Comparison of ENCODE assay signal across 8 mouse cellular contexts in genomic region chr13:40917161-40918091, GRCm38 (mm10). TPM values are rescaled to one million over a fixed set of nuclear protein-coding genes. Genes with fewer than 3 reads are reported as not detected.
DNase-seq lines count a peak whose midpoint lies in the region; ATAC-seq and TF ChIP-seq lines count a peak whose summit lies in the region.

No protein-coding gene starts in this region.

- peak overlapping the region; percentile 57 for H3K4me3 ChIP-seq in intestine, embryonic 16.5 days (ENCODE audit: low read length)
- H3K4me3 ChIP-seq in limb, embryonic 14.5 days (replicated peaks; ENCODE audit: low read length), result peak overlapping the region; percentile 39
- peak overlapping the region; percentile 47 for H3K4me3 ChIP-seq in midbrain, embryonic 14.5 days (replicated peaks; ENCODE audit: low read depth, low read length)
- peak overlapping the region; percentile 42 for H3K4me3 ChIP-seq in stomach, embryonic 14.5 days (ENCODE audit: low read depth, low read length)

- H3K27me3 ChIP-seq in intestine, embryonic 16.5 days (replicated peaks; ENCODE audit: control insufficient read depth, insufficient read depth, low read length), result no peaks in the 10 kb centered on the region
- 0 out of 2 replicates have a peak, but pooled peaks cover 10% of the 10 kb centered on the region for H3K27me3 ChIP-seq in limb, embryonic 14.5 days (ENCODE audit: control insufficient read depth, insufficient read depth, low read length)
- H3K27me3 ChIP-seq in midbrain, embryonic 14.5 days (ENCODE audit: control insufficient read depth, insufficient read depth, low read length), result peaks cover 7% of the 10 kb centered on the region; the same call in 1 of the 2 replicates
- no peaks in the 10 kb centered on the region for H3K27me3 ChIP-seq in stomach, embryonic 14.5 days (ENCODE audit: control insufficient read depth, insufficient read depth, low read length)

- H3K4me1 ChIP-seq in intestine, embryonic 16.5 days (ENCODE audit: control insufficient read depth, insufficient read depth, low read length), result peaks cover 26% of the 10 kb centered on the region
- H3K4me1 ChIP-seq in limb, embryonic 14.5 days (ENCODE audit: control insufficient read depth, insufficient read depth, low read length), result peaks cover 14% of the 10 kb centered on the region
- peaks cover 18% of the 10 kb centered on the region for H3K4me1 ChIP-seq in midbrain, embryonic 14.5 days (ENCODE audit: control insufficient read depth, insufficient read depth, low read length)
- H3K4me1 ChIP-seq in stomach, embryonic 14.5 days (ENCODE audit: control insufficient read depth, insufficient read depth, low read length), result peaks cover 15% of the 10 kb centered on the region; the same call in 1 of the 2 replicates

- H3K9me3 ChIP-seq in intestine, embryonic 16.5 days (ENCODE audit: control insufficient read depth, low read length), result no peaks in the 10 kb centered on the region
- H3K9me3 ChIP-seq in limb, embryonic 14.5 days (ENCODE audit: control insufficient read depth, low read length), result no peaks in the 10 kb centered on the region
- no peaks in the 10 kb centered on the region for H3K9me3 ChIP-seq in midbrain, embryonic 14.5 days (ENCODE audit: control insufficient read depth, low read length)
- no peaks in the 10 kb centered on the region for H3K9me3 ChIP-seq in stomach, embryonic 14.5 days (ENCODE audit: control insufficient read depth, low read depth, low read length)

- H3K27ac ChIP-seq in intestine, embryonic 16.5 days (ENCODE audit: low read length), result peak overlapping the region; percentile 20; the same call in 1 of the 2 replicates
- no peak overlapping the region for H3K27ac ChIP-seq in limb, embryonic 14.5 days (replicated peaks; ENCODE audit: low read depth, low read length)
- H3K27ac ChIP-seq in midbrain, embryonic 14.5 days (replicated peaks; ENCODE audit: low read depth, low read length), result no peak overlapping the region
- H3K27ac ChIP-seq in stomach, embryonic 14.5 days (ENCODE audit: low read length), result no peak overlapping the region

- peak; percentile 6 to 22 for DNase-seq in spleen, postnatal 36 days (ENCODE audit: low spot score in 2 of 2)
- DNase-seq in spleen, adult 12 weeks (ENCODE audit: low spot score), result no peak
- peak; percentile 91 for DNase-seq in embryo, embryonic 10 days (ENCODE audit: low spot score)
- peak; percentile 24 to 26 for DNase-seq in gastrocnemius, postnatal 4 days (ENCODE audit: low spot score in 2 of 2)
- DNase-seq in limb, embryonic 14.5 days (ENCODE audit: low spot score), result peak; percentile 38
- peak; percentile 82 for DNase-seq in midbrain, embryonic 14.5 days

- ATAC-seq in intestine, embryonic 16.5 days, result peak; percentile 80
- ATAC-seq in limb, embryonic 14.5 days (ENCODE audit: low FRiP score, low read depth), result no peak
- peak; percentile 77; the same call in 1 of the 2 replicates for ATAC-seq in midbrain, embryonic 14.5 days (ENCODE audit: low FRiP score, low TSS enrichment)
- ATAC-seq in stomach, embryonic 14.5 days (ENCODE audit: insufficient number of reproducible peaks, insufficient read depth, low FRiP score, low read depth), result peak; percentile 76; the same call in 1 of the 2 replicates

- no peaks in the 10 kb centered on the region for H3K36me3 ChIP-seq in intestine, embryonic 16.5 days (ENCODE audit: control insufficient read depth, insufficient read depth, low read length)
- H3K36me3 ChIP-seq in limb, embryonic 14.5 days (ENCODE audit: control insufficient read depth, insufficient read depth, low read length), result no peaks in the 10 kb centered on the region
- H3K36me3 ChIP-seq in midbrain, embryonic 14.5 days (ENCODE audit: control insufficient read depth, insufficient read depth, low read length), result no peaks in the 10 kb centered on the region
- H3K36me3 ChIP-seq in stomach, embryonic 14.5 days (ENCODE audit: control insufficient read depth, insufficient read depth, low read length), result no peaks in the 10 kb centered on the region

- under 1% methylated on average over 38 of the region's 38 CpGs for WGBS in intestine, embryonic 16.5 days
- WGBS in limb, embryonic 14.5 days, result under 1% methylated on average over 38 of the region's 38 CpGs
- under 1% methylated on average over 38 of the region's 38 CpGs for WGBS in midbrain, embryonic 14.5 days
- under 1% methylated on average over 38 of the region's 38 CpGs for WGBS in stomach, embryonic 14.5 days

- H3K4me2 ChIP-seq in intestine, embryonic 16.5 days (ENCODE audit: low read depth, low read length), result peak overlapping the region; percentile 91
- peak overlapping the region; percentile 74 for H3K4me2 ChIP-seq in limb, embryonic 14.5 days (replicated peaks; ENCODE audit: low read depth, low read length, severe bottlenecking)
- peak overlapping the region; percentile 85 for H3K4me2 ChIP-seq in midbrain, embryonic 14.5 days (ENCODE audit: low read length)
- peak overlapping the region; percentile 89 for H3K4me2 ChIP-seq in stomach, embryonic 14.5 days (replicated peaks; ENCODE audit: low read depth, low read length)

- TF ChIP-seq POLR2A in limb, embryonic 14.5 days (IDR thresholded peaks at IDR 0.05; ENCODE audit: borderline replicate concordance, extremely low read depth, insufficient read depth, insufficient read length), result no peak

- H3K9ac ChIP-seq in intestine, embryonic 16.5 days (ENCODE audit: low read depth, low read length), result peak overlapping the region; percentile 64
- peak overlapping the region; percentile 46 for H3K9ac ChIP-seq in limb, embryonic 14.5 days (ENCODE audit: low read depth, low read length, severe bottlenecking)
- peak overlapping the region; percentile 48 for H3K9ac ChIP-seq in midbrain, embryonic 14.5 days (replicated peaks; ENCODE audit: low read length)
- peak overlapping the region; percentile 37; the same call in 1 of the 2 replicates for H3K9ac ChIP-seq in stomach, embryonic 14.5 days (replicated peaks; ENCODE audit: low read depth, low read length)

RNA-seq across cellular contexts. Expression of gene Gcnt2, which starts 57.9 kb away (rescaled TPM):
- 1 to 10 TPM; 4.4 to 4.8 TPM for total RNA-seq in gastrocnemius, postnatal 4 days (2021)
- 14.5 and 17.3 TPM in 2 replicates for polyA plus RNA-seq in intestine, embryonic 16.5 days (2015; fragmentation: Nextera tagmentation; extraction: Ambion mirVana)
- 1.6 and 1.7 TPM in 2 replicates for polyA plus RNA-seq in limb, embryonic 14.5 days (2012; rRNA removed)
- polyA plus RNA-seq in limb, embryonic 14.5 days (2014; fragmentation: Nextera tagmentation; extraction: Ambion mirVana), result 2.5 TPM in 2 replicates
- 3.9 and 5.3 TPM in 2 replicates for polyA plus RNA-seq in midbrain, embryonic 14.5 days (2014; fragmentation: Nextera tagmentation; extraction: Ambion mirVana)
- 8.3 and 8.4 TPM in 2 replicates for polyA plus RNA-seq in stomach, embryonic 14.5 days (2014; fragmentation: Nextera tagmentation; extraction: Ambion mirVana)
